Mouse (Mus musculus) spleen, adult 2 months (tissue): ENCODE measurements around the gene Polg2.

Experiments
- CTCF ChIP-seq: fragments of 200-500 bp; IDR thresholded peaks from 2 replicates; pipeline ENCODE4 v1.5.1; 2011; ENCODE audit warnings: mild to moderate bottlenecking, inconsistent platforms; ENCODE audit not compliant: insufficient read depth, insufficient read length, insufficient replicate concordance; ENCODE audit errors: extremely low read depth
- POLR2A ChIP-seq: fragments of 200-500 bp; IDR thresholded peaks from 2 replicates; pipeline ENCODE4 v1.6.1; 2011; ENCODE audit warnings: low read depth, low read length, inconsistent platforms

DNA sequence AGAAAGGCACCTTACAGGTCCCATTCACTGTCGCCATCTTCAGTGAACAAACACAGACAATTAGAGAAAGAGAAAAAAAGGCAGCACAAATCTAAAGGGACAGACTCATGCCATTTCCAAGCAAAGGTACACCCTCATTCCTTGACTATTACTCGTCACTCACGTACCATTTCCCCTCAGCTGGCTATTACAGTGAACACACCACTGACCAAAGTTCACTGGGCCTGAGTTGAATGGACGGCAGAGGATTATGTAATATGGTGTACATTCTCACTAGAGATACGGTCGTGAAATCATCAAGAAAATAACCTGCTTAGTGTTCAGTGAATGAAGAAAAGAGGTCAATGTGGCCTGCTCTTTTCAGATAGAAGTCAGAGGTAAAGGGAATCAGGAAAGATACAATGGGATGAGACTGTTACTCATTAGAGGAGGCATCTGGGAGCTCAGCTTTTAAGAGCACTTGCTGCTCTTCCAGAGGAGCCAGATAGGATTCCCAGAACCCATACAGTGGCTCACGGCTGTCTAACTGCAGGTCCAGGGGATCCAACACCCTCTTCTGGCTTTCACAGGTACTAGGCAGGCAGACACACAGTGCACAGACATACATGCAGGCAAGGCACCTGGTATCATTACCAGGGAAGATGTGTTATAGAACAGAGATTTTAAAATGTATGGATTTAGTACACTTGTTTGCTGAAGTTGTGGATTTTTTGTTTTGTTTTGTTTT is 33.2 kb upstream of the Polg2 start:
- no peak for TF ChIP-seq CTCF
- no peak for TF ChIP-seq POLR2A
